Mouse (Mus musculus): ENCODE measurements around the gene Smyd5.

Smyd5 gene

GRCm38 (mm10) chr6:85431842-85432431, at the start of gene Smyd5:
Smyd5 (plus strand) TSS chr6:85431989.
- DNase-seq (ENCODE audit: low spot score): peak; percentile 87

GRCm38 (mm10) chr6:85382791-85383190, 49.0 kb upstream of the Smyd5 start:
- DNase-seq (ENCODE audit: low spot score): no peak

- no peak for DNase-seq (ENCODE audit: low spot score)
Measured at GRCm38 (mm10) chr6:85388608-85389007, 43.2 kb upstream of the Smyd5 start.

GRCm38 (mm10) chr6:85391803-85392202, 40.0 kb upstream of the Smyd5 start:
- peak; percentile 72 for DNase-seq (ENCODE audit: low spot score)

GRCm38 (mm10) chr6:85395360-85395759, 36.4 kb upstream of the Smyd5 start:
- DNase-seq (ENCODE audit: low spot score): no peak

- peak; percentile 43 for DNase-seq (ENCODE audit: low spot score)
Measured at GRCm38 (mm10) chr6:85397165-85397564, 34.6 kb upstream of the Smyd5 start.

GRCm38 (mm10) chr6:85399715-85400114, 32.1 kb upstream of the Smyd5 start:
- DNase-seq (ENCODE audit: low spot score): no peak

GRCm38 (mm10) chr6:85402613-85403012, 29.2 kb upstream of the Smyd5 start:
- DNase-seq (ENCODE audit: low spot score): peak; percentile 26

- DNase-seq (ENCODE audit: low spot score): no peak
Measured at GRCm38 (mm10) chr6:85403039-85403438, 28.8 kb upstream of the Smyd5 start.

- DNase-seq (ENCODE audit: low spot score): no peak
Measured at GRCm38 (mm10) chr6:85409003-85409402, 22.8 kb upstream of the Smyd5 start.

GRCm38 (mm10) chr6:85410771-85411273, 21.0 kb upstream of the Smyd5 start:
- DNase-seq (ENCODE audit: low spot score): peak; percentile 59

GRCm38 (mm10) chr6:85415829-85416228, 16.0 kb upstream of the Smyd5 start:
- peak; percentile 60 for DNase-seq (ENCODE audit: low spot score)

- DNase-seq (ENCODE audit: low spot score): peak; percentile 50
Measured at GRCm38 (mm10) chr6:85419150-85419549, 12.6 kb upstream of the Smyd5 start.

- DNase-seq (ENCODE audit: low spot score): no peak
Measured at GRCm38 (mm10) chr6:85423836-85424379, 7.9 kb upstream of the Smyd5 start, which contains the start of gene Noto. Noto (plus strand) TSS chr6:85423886.

GRCm38 (mm10) chr6:85431274-85431841, 431 bp upstream of the Smyd5 start:
- DNase-seq (ENCODE audit: low spot score): no peak

- no peak for DNase-seq (ENCODE audit: low spot score)
Measured at GRCm38 (mm10) chr6:85433865-85434264, 2.1 kb downstream of the Smyd5 start.

- no peak for DNase-seq (ENCODE audit: low spot score)
Measured at GRCm38 (mm10) chr6:85436204-85436603, 4.4 kb downstream of the Smyd5 start.

- DNase-seq (ENCODE audit: low spot score): no peak
Measured at GRCm38 (mm10) chr6:85436631-85437030, 4.8 kb downstream of the Smyd5 start.

GRCm38 (mm10) chr6:85441142-85441541, 9.4 kb downstream of the Smyd5 start:
- no peak for DNase-seq (ENCODE audit: low spot score)

- DNase-seq (ENCODE audit: low spot score): no peak
Measured at GRCm38 (mm10) chr6:85443488-85444233, 11.9 kb downstream of the Smyd5 start.

GRCm38 (mm10) chr6:85444266-85444965, 12.6 kb downstream of the Smyd5 start:
- no peak for DNase-seq (ENCODE audit: low spot score)

GRCm38 (mm10) chr6:85445286-85445685, 13.5 kb downstream of the Smyd5 start:
- no peak for DNase-seq (ENCODE audit: low spot score)
